Mouse (Mus musculus) lung, embryonic 14.5 days (tissue): ENCODE measurements at regions not wholly inside any gene's neighbourhood (a gene's known extent, or its start where the extent isn't known, plus 50 kb on each side); places are given as distances from the start of the nearest gene placed in this dataset.

ENCODE experiments used
- ATAC-seq: fragments of 200-750 bp; cut with Nextera tagmentation; 2 replicates; pipeline ENCODE4 v1.8.0; 2017; ENCODE audit warnings: mild to moderate bottlenecking, moderate TSS enrichment, moderate library complexity; ENCODE audit not compliant: insufficient read depth
- DNase-seq: peaks from one replicate; pipeline ENCODE4 v3.0.0-alpha.2; 2015
- H3K27ac ChIP-seq: fragments of 300-500 bp; sonication (generic); 2 replicates; pipeline ENCODE4 v1.5.1; 2014; ENCODE audit warnings: low read depth, mild to moderate bottlenecking, moderate library complexity
- H3K27me3 ChIP-seq: fragments of 300-500 bp; sonication (generic); 2 replicates; pipeline ENCODE4 v1.6.1; 2014; ENCODE audit warnings: low read length, control low read depth; ENCODE audit not compliant: insufficient read depth
- H3K36me3 ChIP-seq: fragments of 300-500 bp; sonication (generic); 2 replicates; pipeline ENCODE4 v1.6.1; 2014; ENCODE audit warnings: control low read depth; ENCODE audit not compliant: insufficient read depth
- H3K4me1 ChIP-seq: fragments of 300-500 bp; sonication (generic); 2 replicates; pipeline ENCODE4 v1.6.1; 2014; ENCODE audit warnings: antibody characterized with exemption, control low read depth; ENCODE audit not compliant: insufficient read depth
- H3K4me2 ChIP-seq: fragments of 300-500 bp; sonication (generic); 2 replicates; pipeline ENCODE4 v1.6.1; 2014; ENCODE audit warnings: mild to moderate bottlenecking
- H3K4me3 ChIP-seq: fragments of 300-500 bp; sonication (generic); 2 replicates; pipeline ENCODE4 v1.5.1; 2014; ENCODE audit warnings: low read depth, low read length
- H3K9ac ChIP-seq: fragments of 300-500 bp; sonication (generic); 2 replicates; pipeline ENCODE4 v1.6.1; 2014
- H3K9me3 ChIP-seq: fragments of 300-500 bp; sonication (generic); 2 replicates; pipeline ENCODE4 v1.6.1; 2016; ENCODE audit warnings: low read depth, low read length, control low read depth
- CTCF ChIP-seq: IDR thresholded peaks from 2 replicates; pipeline ENCODE4 v1.5.1; 2016; ENCODE audit warnings: antibody characterized with exemption, low read depth
- WGBS: fragments of 180-500 bp; shearing (Covaris S2); extraction: QIAGEN DNeasy Blood & Tissue Kit; methylation state at CpG from one replicate; pipeline ENCODE4 v1.1.7; 2014; 5-methylcytosine and 5-hydroxymethylcytosine counted together

- no peak overlapping the region for H3K9ac ChIP-seq
- H3K4me2 ChIP-seq, result no peak overlapping the region
- 70% methylated on average over 4 of the region's 4 CpGs for WGBS
- TF ChIP-seq CTCF, result no peak
- H3K27ac ChIP-seq, result no peak overlapping the region
- no peak for ATAC-seq
- no peaks in the 10 kb centered on the region for H3K36me3 ChIP-seq
- H3K27me3 ChIP-seq, result no peaks in the 10 kb centered on the region
- DNase-seq, result no peak
- H3K4me1 ChIP-seq, result no peaks in the 10 kb centered on the region
- H3K4me3 ChIP-seq, result no peak overlapping the region
- H3K9me3 ChIP-seq, result no peaks in the 10 kb centered on the region
Measured at GRCm38 (mm10) chr14:62196776-62197175, 95.6 kb upstream of the Rnaseh2b start.

DNA sequence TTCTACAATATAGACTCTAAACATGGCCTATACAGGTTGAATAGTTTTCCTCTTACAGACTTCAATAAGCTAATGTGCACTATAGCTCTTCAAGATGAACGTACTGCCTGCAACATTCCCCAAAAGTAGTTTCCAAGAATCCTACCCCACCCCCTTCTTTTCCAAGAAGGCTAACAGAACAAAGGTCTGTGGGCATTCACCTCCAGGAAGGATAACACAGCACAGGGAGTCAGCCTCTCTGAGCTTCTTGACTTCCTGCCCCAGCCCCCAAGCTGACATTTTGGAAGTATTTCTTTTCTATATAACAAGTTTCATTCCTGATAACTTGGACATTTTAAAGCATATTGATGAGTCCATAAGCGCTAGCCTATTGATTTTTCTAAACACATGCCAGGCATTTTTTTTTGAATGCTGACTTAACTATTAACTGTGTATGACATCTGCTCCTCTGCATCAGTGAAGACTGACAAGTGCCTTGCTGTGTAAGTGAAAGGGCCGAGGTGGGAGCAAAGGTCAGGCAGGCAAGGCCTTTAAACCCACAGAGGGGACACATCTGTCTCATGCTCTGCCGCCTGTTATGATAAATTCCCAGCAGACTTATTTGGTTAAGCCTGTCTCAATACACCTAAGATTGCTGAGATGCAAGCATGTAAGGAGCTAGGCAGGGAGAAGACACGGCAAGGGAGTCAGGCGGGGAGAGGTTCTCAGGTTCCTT is 93.8 kb upstream of the Rnaseh2b start:
- no peak overlapping the region for H3K4me2 ChIP-seq
- H3K27ac ChIP-seq, result no peak overlapping the region
- no peaks in the 10 kb centered on the region for H3K36me3 ChIP-seq
- no peak overlapping the region for H3K4me3 ChIP-seq
- no peaks in the 10 kb centered on the region for H3K4me1 ChIP-seq
- no peak for ATAC-seq
- WGBS, result 48% methylated on average over 6 of the region's 6 CpGs
- DNase-seq, result no peak
- no peaks in the 10 kb centered on the region for H3K27me3 ChIP-seq
- no peak for TF ChIP-seq CTCF
- H3K9me3 ChIP-seq, result no peaks in the 10 kb centered on the region
- no peak overlapping the region for H3K9ac ChIP-seq

GRCm38 (mm10) chr14:62215071-62215470 is 77.3 kb upstream of the Rnaseh2b start:
- Histone ChIP-seq H3K27ac (no peak overlapping the region), H3K36me3 (no peaks in the 10 kb centered on the region), H3K4me2 (no peak overlapping the region), H3K27me3 (no peaks in the 10 kb centered on the region), H3K9me3 (no peaks in the 10 kb centered on the region), H3K9ac (no peak overlapping the region), H3K4me3 (no peak overlapping the region), H3K4me1 (no peaks in the 10 kb centered on the region)
- no peak for ATAC-seq
- peak; percentile 36 for DNase-seq
- no peak for TF ChIP-seq CTCF
- 30% methylated on average over 1 of the region's 1 CpGs for WGBS

DNA sequence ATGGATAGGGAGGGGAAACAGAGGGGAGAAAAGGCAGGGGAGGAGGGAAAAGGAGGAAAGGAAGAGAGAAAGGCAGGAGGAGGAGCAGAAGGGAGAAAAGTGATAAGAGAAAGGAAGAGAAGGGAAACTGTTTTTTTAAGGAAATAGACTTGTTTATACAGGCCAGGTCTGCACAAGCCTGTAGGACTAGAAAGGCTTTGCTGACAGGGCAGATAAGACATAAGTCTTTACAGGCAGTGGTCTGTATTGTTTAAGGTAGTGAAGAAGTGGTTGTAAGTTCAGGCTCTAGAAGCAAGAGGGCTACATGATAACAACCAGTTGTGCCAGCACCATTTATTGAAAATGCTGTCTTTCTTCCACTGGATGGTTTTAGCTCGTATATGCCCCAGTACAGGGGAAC is 75.4 kb upstream of the Rnaseh2b start:
- Histone ChIP-seq H3K4me1 (no peaks in the 10 kb centered on the region), H3K36me3 (no peaks in the 10 kb centered on the region), H3K4me2 (no peak overlapping the region), H3K4me3 (no peak overlapping the region), H3K27me3 (no peaks in the 10 kb centered on the region), H3K9me3 (no peaks in the 10 kb centered on the region), H3K27ac (no peak overlapping the region), H3K9ac (no peak overlapping the region)
- 62% methylated on average over 1 of the region's 1 CpGs for WGBS
- no peak for ATAC-seq
- TF ChIP-seq CTCF, result no peak
- DNase-seq, result no peak

DNA sequence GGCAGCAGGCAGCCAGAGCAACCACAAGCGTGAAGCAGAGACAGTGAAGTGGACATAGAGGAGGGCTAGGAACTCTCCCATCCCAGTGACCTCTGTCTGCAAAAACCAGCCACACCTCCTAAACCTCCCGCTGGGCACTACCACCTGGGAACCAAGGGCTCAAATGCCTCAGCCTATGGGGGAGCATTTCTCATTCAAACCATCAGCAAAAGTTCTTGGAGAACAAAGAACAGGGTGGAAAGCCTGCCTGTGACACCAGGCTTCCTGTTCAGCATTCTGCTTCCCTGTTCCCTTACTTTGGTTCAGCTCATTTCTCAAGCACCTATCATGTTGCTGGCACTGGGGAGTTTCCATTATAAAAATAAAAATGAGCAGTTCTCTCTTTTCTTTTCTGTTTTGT is 74.4 kb upstream of the Rnaseh2b start:
- TF ChIP-seq CTCF, result no peak
- no peak overlapping the region for H3K4me2 ChIP-seq
- H3K36me3 ChIP-seq, result no peaks in the 10 kb centered on the region
- H3K4me1 ChIP-seq, result no peaks in the 10 kb centered on the region
- no peak overlapping the region for H3K27ac ChIP-seq
- ATAC-seq (no peak), DNase-seq (no peak)
- WGBS, result 59% methylated on average over 2 of the region's 2 CpGs
- no peaks in the 10 kb centered on the region for H3K9me3 ChIP-seq
- no peak overlapping the region for H3K9ac ChIP-seq
- H3K4me3 ChIP-seq, result no peak overlapping the region
- H3K27me3 ChIP-seq, result no peaks in the 10 kb centered on the region

DNA sequence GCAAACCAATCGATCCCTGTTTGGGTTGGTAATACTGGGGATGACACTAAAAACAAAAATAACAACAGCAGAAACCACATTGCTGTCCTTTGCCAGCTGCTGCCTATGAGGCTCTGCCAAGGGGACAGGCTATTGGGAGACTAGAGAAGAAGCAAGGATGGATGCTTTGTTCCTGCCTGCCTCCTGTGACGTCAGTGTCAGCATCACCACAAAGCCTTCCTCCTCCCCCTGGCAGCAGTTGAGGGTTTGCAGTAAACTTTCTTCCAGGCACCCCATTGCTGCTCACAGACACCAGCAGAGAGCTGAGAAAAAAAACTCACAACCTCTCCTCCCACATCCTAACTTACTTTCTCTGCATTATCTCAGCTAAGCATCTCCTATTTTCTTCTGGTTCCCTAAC is 73.7 kb upstream of the Rnaseh2b start:
- Histone ChIP-seq H3K4me3 (no peak overlapping the region), H3K4me2 (no peak overlapping the region), H3K9me3 (no peaks in the 10 kb centered on the region), H3K36me3 (no peaks in the 10 kb centered on the region), H3K9ac (no peak overlapping the region), H3K4me1 (no peaks in the 10 kb centered on the region), H3K27me3 (no peaks in the 10 kb centered on the region), H3K27ac (no peak overlapping the region)
- ATAC-seq, result no peak
- 45% methylated on average over 2 of the region's 2 CpGs for WGBS
- no peak for TF ChIP-seq CTCF
- peak; percentile 50 for DNase-seq

- ATAC-seq, result peak; percentile 35; the same call in 1 of the 2 replicates
- Histone ChIP-seq H3K27me3 (no peaks in the 10 kb centered on the region), H3K4me1 (no peaks in the 10 kb centered on the region), H3K9me3 (no peaks in the 10 kb centered on the region), H3K27ac (no peak overlapping the region), H3K4me3 (no peak overlapping the region), H3K9ac (no peak overlapping the region), H3K36me3 (no peaks in the 10 kb centered on the region), H3K4me2 (no peak overlapping the region)
- no peak for TF ChIP-seq CTCF
- peak; percentile 50 for DNase-seq
- WGBS, result 52% methylated on average over 4 of the region's 4 CpGs
Measured at GRCm38 (mm10) chr14:62220770-62221169, 71.6 kb upstream of the Rnaseh2b start.
